Mouse (Mus musculus) liver, embryonic 14.5 days (tissue): ENCODE measurements around the gene Stard3.

Experiments used
- CTCF ChIP-seq: IDR thresholded peaks from 2 replicates; pipeline ENCODE4 v1.5.1; 2016; ENCODE audit warnings: antibody characterized with exemption, low read depth, control low read depth
- EP300 ChIP-seq: IDR thresholded peaks from 2 replicates; pipeline ENCODE4 v1.6.1; 2016; ENCODE audit warnings: antibody characterized with exemption, low read depth

GRCm38 (mm10) chr11:98360866-98361521 lies 2.8 kb downstream of the Stard3 start:
- TF ChIP-seq CTCF (no peak), EP300 (no peak)
